Mouse (Mus musculus): Measurements from ENCODE around the gene Limch1.

GRCm38 (mm10) chr5:66762006-66762405 lies 16.4 kb downstream of the Limch1 start:
- TF ChIP-seq CTCF (IDR thresholded peaks at IDR 0.05; ENCODE audit: low read depth, low read length) (no peak), GATA2 (IDR thresholded peaks at IDR 0.05; ENCODE audit: borderline replicate concordance, low read depth, low read length) (no peak), TAL1 (conservative IDR thresholded peaks at IDR 0.05; ENCODE audit: low read depth, low read length) (no peak)
